Mouse (Mus musculus): ENCODE data around the gene Psme3. TPM values are rescaled to one million over a fixed set of nuclear protein-coding genes. Genes with fewer than 3 reads are reported as not detected.

Gene Psme3
- 10 to 100 TPM; 66.3 to 67.8 TPM for total RNA-seq (2021)
- long read RNA-seq, experiment 1, transcript Psme3-201 (11 exons, 2,664 nt) = major isoform, 17 of 24 reads
- long read RNA-seq, experiment 1, partial matches to known transcripts = 2 of 24 reads
- long read RNA-seq, experiment 1, other reads (novel, unspliced or antisense) = 4 of 24 reads
- long read RNA-seq, experiment 2, transcript Psme3-201 (11 exons, 2,664 nt) = major isoform, 14 of 18 reads
- long read RNA-seq, experiment 2, partial matches to known transcripts = 2 of 18 reads
- long read RNA-seq, experiment 2, other reads (novel, unspliced or antisense) = 2 of 18 reads

DNA sequence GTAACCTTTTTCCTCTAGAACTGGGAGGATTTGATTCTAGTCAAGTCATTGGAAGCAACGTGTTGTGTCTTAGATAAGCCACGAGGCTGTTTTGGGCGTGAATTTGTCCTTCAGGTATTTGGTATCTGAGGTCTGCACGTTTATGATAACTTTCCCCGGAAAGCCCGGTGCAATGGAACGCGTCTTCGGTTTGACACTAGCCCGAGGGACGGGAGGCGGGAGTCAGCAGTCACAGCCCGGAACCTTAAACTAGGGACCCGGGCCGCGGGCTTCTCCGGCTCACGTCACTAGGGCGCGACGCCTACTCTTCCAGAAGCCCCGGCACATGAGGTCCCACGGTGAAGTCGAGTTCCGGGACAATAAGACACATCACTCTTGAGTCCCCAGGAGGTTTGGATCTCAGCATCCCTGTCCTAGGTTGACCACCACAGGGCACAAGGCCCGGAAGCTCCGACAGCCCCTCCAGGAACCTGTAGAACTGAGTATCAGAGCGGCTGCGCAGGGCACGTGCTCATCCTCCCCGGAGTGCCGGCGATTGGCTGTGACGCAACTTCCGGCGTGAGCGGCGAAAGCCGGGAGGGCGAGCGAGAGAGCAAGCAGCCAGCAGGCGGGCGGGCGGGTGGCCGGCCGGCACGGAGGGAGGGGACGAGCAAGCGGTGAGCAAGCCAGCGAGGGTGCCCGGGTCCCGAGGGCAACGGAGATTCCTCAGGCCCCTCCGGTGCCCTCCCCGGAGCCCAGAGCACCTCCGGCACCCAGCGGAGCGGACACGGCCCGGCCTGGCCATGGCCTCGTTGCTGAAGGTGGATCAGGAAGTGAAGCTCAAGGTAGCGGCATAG lies at the start of gene Psme3:
TSS of gene Psme3 (plus strand) at position 549 of the 836 bp plus-strand sequence.
- DNase-seq = peak; percentile 89

DNA sequence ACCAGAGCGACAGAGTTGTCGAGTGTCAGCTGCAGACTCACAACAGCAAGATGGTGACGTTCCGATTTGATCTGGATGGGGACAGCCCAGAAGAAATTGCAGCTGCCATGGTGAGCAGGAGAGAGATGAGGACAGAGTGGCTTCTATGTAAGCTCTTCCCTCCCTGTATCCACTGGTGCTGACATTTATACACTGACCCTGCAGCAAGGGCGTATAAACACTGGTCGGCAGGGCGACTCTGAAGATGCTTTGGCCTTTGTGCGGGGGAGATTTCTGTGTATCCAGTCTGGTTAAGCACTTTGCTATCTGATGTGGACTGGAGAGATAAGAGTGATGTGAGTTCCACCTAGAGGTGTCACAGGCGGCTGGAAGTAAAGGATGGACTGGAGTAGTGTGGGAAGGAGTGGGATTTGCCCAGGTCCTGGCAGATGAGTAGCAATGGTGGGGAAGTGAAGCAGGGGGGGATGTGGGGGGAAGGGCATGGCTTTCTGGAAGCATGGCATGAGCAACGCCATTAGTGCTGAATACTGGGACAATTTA lies 46.4 kb upstream of the Psme3 start:
- no peak for DNase-seq

GRCm38 (mm10) chr11:101272446-101272845 lies 43.6 kb upstream of the Psme3 start:
- DNase-seq = no peak

DNA sequence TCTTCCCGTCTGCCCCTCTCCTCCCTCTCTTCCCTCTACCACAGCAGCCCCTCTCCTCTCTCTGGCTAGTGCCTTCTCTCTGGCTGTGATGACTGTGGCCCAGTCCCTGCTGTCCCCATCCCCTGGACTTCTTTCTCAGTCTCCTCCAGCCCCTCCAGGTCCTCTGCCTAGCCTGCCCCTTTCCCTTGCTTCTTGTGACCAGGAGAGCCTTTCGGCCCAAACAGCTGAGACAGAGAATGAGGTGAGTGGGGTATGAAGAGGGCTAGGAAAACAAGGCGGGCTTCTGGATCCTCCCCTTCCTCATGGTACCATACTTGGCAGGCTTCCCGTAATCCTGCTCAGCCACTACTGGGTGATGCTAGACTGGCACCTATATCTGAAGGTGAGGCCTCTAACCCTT lies 40.7 kb upstream of the Psme3 start:
- no peak for DNase-seq

DNA sequence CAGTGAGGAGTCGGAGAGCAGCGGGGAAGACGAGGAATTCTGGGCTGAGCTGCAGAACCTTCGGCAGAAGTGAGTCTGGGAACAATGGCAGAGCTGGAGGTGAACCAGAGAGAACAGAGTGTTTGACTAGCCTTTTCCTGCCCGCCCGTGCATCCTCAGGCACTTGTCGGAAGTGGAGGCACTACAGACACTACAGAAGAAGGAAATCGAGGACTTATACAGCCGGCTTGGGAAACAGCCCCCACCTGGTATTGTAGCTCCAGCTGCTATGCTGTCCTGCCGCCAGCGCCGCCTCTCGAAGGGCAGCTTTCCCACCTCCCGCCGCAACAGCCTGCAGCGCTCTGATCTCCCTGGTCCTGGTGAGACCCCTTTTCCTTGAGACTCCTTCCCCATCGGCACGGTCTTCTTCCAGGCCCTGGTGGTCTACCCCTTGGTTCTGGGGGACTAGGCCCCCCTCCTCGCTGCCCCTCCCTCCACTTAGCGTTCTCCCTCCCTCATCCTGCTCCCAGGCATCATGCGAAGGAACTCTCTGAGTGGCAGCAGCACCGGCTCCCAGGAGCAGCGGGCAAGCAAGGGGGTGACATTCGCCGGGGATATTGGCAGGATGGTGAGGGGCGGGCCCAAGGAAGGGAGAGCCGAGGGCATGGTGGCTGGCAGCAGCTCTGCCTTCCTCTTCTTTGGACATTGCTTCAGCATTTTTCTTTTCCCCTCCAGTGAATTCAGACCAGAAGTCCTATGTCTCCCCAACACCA lies 39.5 kb upstream of the Psme3 start:
- DNase-seq = no peak

- DNase-seq = no peak
Measured at GRCm38 (mm10) chr11:101277381-101278222, 38.4 kb upstream of the Psme3 start.

GRCm38 (mm10) chr11:101278223-101279192 lies 37.5 kb upstream of the Psme3 start, which contains the start of the genes Cntd1 and Coa3:
Gene Cntd1, plus strand, starts transcription at chr11:101279012.
Gene Coa3, minus strand, starts transcription at chr11:101279114.
- peak; percentile 81 for DNase-seq

GRCm38 (mm10) chr11:101279193-101279569 lies 36.8 kb upstream of the Psme3 start:
- DNase-seq = no peak

- DNase-seq = no peak
Measured at GRCm38 (mm10) chr11:101280837-101281236, 35.2 kb upstream of the Psme3 start.

DNA sequence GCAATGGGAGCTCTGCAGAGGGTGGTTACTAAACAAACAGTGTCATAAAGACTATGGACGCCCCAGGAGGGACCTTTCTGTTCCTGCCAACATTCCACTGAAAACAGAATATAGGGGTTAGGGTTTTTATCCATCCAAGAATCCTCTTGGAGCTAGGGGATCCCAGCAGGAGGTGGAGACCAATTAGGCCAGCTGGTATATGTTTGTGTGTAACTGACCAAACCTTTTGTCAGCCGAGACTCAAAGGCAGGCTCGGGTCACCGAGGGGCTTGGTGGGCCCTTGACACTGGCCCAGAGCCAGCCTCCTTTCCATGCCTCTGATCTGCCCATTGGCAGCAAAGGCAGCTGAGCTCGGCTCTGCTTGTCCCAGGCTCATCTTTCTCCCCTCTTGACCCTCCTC lies 33.1 kb upstream of the Psme3 start:
- DNase-seq = no peak

- no peak for DNase-seq
Measured at GRCm38 (mm10) chr11:101283805-101284204, 32.2 kb upstream of the Psme3 start.

- DNase-seq = no peak
Measured at GRCm38 (mm10) chr11:101287306-101287705, 28.7 kb upstream of the Psme3 start.

DNA sequence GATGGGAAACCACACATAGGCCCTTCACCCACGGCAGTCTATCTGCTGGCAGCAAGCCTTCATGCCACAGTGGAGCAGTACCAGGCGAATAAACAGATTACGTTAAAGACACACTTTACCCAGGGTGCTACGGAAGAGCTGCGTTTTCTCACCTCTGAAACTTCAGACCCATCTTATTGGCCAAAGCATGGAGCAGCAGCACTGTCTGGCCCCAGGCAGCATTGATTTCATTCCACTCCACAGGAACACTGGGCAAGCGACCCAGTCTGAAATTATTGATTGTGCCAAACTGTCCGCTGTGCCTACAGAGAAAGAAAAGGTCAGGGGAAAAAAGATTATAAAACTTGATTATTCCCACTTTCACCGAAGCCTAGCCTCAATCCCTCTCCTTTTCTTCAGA lies 24.8 kb upstream of the Psme3 start:
- no peak for DNase-seq

DNA sequence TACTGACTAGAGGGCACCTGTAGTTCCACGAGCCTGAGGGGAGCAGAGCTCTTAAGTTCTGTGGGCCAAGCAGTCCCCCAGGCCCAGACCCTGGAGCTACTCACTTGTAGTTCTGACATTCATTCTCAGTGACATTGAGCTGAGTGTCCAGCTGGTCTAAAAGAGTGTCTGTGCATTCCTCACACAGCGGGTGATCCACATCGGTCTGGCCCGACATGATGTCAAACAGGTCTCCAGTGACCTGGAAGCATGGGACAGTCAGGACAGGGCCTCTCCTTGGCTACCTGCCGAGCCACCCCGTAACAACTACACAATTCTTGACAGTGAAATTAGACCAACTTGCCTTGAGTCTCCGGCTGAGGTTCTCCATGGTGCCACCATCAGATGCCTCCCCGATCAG lies 20.8 kb upstream of the Psme3 start:
- no peak for DNase-seq

DNA sequence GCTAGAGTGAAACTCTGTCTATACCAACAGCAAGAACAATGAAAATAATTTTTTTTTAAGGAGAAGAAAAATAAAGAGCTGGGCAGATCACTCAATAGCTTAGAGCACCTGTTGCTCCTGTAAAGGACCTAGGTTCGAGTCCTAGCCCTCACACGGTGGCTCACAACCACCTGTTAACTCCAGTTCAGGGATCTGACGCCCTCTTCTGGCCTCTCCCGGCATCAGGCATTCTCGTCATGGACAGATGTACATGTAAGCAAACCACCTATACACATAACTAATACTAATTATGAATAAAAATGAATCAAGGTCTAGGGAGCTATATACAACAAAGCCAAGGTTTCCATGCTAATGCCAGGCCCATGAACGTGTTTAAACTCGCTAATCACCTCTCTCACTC lies 15.1 kb upstream of the Psme3 start:
- DNase-seq = no peak

- no peak for DNase-seq
Measured at GRCm38 (mm10) chr11:101301299-101302003, 14.6 kb upstream of the Psme3 start.

GRCm38 (mm10) chr11:101302004-101302798 lies 13.8 kb upstream of the Psme3 start, which contains the start of gene Becn1:
Gene Becn1, minus strand, starts transcription at chr11:101302286.
- peak; percentile 88 for DNase-seq

GRCm38 (mm10) chr11:101307744-101308143 lies 8.3 kb upstream of the Psme3 start:
- no peak for DNase-seq

DNA sequence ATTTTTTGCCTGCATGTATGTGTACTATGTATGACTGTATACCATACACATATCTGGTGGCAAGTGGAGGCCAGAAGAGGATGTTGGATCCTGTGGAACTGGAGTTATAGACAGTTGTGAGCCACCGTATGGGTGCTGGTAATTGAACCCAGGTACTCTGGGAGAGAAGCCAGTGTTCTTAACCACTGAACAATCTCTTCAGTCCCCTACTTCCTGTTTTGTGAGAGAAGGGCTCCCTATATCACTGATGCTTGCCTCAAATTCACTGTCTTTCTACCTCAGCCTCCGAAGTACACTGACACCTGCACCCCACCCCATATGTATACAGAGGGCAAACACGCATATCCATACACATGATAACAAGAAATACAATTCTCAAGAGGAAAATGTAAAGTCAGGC lies 4.9 kb upstream of the Psme3 start:
- DNase-seq = no peak
